Mouse (Mus musculus) MEL (cell line): ENCODE measurements at regions not wholly inside any gene's neighbourhood (a gene's known extent, or its start where the extent isn't known, plus 50 kb on each side); places are given as distances from the start of the nearest gene placed in this dataset.

ENCODE experiments used
- CTCF ChIP-seq, 3 experiments: IDR thresholded peaks in 2 of 3; conservative IDR thresholded peaks in 1 of 3; 2 replicates each; pipeline ENCODE4 v1.5.1; 2011 to 2012; ENCODE audit warnings: low read length in 3 of 3, low read depth in 2 of 3, mild to moderate bottlenecking in 2 of 3, improper control_type of control experiment in 1 of 3, inconsistent platforms in 1 of 3, mixed read lengths in 1 of 3, moderate library complexity in 1 of 3; ENCODE audit not compliant: control insufficient read depth in 1 of 3, insufficient read depth in 1 of 3, poor library complexity in 1 of 3, severe bottlenecking in 1 of 3
- E2F4 ChIP-seq: IDR thresholded peaks from 2 replicates; pipeline ENCODE4 v1.6.1; 2011; ENCODE audit warnings: low read depth, low read length, improper control_type of control experiment, borderline replicate concordance
- ETS1 ChIP-seq: IDR thresholded peaks from 2 replicates; pipeline ENCODE4 v1.6.1; 2012; ENCODE audit warnings: low read depth, mild to moderate bottlenecking, inconsistent platforms, low read length, improper control_type of control experiment, moderate library complexity
- NRF1 ChIP-seq: IDR thresholded peaks from 2 replicates; pipeline ENCODE4 v1.6.1; 2014; ENCODE audit warnings: low read depth, mild to moderate bottlenecking, inconsistent platforms, low read length, improper control_type of control experiment, moderate library complexity; ENCODE audit not compliant: poor library complexity, insufficient read depth, severe bottlenecking
- POLR2A ChIP-seq, 2 experiments: IDR thresholded peaks; 2 replicates each; pipeline ENCODE4 v1.6.1; 2011 to 2012; ENCODE audit warnings: low read length in 2 of 2, mild to moderate bottlenecking in 2 of 2, control low read depth in 1 of 2, improper control_type of control experiment in 1 of 2, low read depth in 1 of 2, moderate library complexity in 1 of 2; ENCODE audit not compliant: control insufficient read depth in 1 of 2, insufficient read depth in 1 of 2, poor library complexity in 1 of 2
- RCOR1 ChIP-seq: IDR thresholded peaks from 2 replicates; pipeline ENCODE4 v1.6.1; 2012; ENCODE audit warnings: low read depth, mild to moderate bottlenecking, inconsistent platforms, low read length, improper control_type of control experiment
- SMC3 ChIP-seq: IDR thresholded peaks from 2 replicates; pipeline ENCODE4 v1.6.1; 2011; ENCODE audit warnings: low read depth, low read length, improper control_type of control experiment
- USF2 ChIP-seq, 2 experiments: IDR thresholded peaks; 2 replicates each; pipeline ENCODE4 v1.6.1; 2011 to 2012; ENCODE audit warnings: improper control_type of control experiment in 2 of 2, low read length in 2 of 2, borderline replicate concordance in 1 of 2, inconsistent platforms in 1 of 2, low read depth in 1 of 2, mild to moderate bottlenecking in 1 of 2; ENCODE audit not compliant: insufficient read depth in 1 of 2

DNA sequence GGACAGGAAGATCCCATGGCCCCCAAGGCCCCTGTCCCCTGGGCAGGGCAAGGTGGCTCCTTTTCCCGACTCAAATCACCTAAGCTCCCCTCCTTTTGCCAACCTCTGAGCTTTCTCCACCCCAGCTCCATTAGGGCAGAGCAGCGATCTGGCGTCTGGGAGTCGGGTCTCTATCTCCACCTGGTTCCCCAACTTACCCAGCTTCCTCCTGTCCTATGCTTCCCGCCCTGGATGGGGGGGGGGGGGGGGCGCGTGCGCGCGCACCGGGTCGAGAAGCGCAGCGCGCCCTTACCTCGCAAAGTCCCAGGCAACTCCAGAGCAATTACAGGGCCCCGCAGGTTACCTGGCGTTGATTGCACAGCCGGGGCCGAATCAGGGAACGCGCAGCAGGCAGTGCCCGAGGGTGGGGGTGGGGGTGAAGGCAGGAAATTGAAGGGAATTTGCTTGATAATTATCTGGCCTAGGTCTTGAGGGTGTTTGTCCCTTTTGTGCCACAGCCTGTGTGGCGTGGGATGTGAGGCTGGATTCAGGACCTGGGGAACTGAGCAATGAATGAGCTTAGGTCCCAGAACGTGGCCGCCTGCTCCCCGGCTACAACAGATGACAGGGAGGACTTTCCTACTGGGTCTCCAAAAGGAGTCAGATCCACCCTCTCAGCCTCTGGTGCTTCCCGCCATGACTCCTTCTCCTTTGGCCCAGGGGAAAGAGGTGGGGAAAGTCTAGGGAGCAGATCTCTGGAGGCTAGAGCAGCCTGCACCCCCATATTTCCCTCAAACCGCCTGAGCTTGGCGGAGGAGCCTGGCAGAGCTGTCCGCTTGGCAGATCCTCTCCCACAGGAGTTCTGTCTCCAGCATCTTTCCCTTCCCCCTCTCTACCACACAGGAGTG lies 161.7 kb upstream of the Cadm1 start:
- no peak for TF ChIP-seq E2F4
- no peak for TF ChIP-seq CTCF (IDR thresholded peaks at IDR 0.05 in 2 of 3, conservative IDR thresholded peaks at IDR 0.05 in 1 of 3; ENCODE audit: control insufficient read depth in 1 of 3, insufficient read depth in 1 of 3, low read depth in 2 of 3, low read length in 3 of 3, poor library complexity in 1 of 3, severe bottlenecking in 1 of 3)
- TF ChIP-seq USF2 (IDR thresholded peaks at IDR 0.05; ENCODE audit: borderline replicate concordance in 1 of 2, insufficient read depth in 1 of 2, low read depth in 1 of 2, low read length in 2 of 2) = no peak
- no peak for TF ChIP-seq SMC3
- TF ChIP-seq POLR2A (IDR thresholded peaks at IDR 0.05; ENCODE audit: control insufficient read depth in 1 of 2, insufficient read depth in 1 of 2, low read depth in 1 of 2, low read length in 2 of 2, poor library complexity in 1 of 2) = no peak
- TF ChIP-seq NRF1 = no peak
- TF ChIP-seq RCOR1 = no peak
- no peak for TF ChIP-seq ETS1
